Mouse (Mus musculus): ENCODE data around the gene Sf1. TPM values are rescaled to one million over a fixed set of nuclear protein-coding genes. Genes with fewer than 3 reads are reported as not detected.

Sf1 gene
- polyA plus RNA-seq (2014; fragmentation: Nextera tagmentation; extraction: Ambion mirVana): 275 and 283 TPM in 2 replicates

DNA sequence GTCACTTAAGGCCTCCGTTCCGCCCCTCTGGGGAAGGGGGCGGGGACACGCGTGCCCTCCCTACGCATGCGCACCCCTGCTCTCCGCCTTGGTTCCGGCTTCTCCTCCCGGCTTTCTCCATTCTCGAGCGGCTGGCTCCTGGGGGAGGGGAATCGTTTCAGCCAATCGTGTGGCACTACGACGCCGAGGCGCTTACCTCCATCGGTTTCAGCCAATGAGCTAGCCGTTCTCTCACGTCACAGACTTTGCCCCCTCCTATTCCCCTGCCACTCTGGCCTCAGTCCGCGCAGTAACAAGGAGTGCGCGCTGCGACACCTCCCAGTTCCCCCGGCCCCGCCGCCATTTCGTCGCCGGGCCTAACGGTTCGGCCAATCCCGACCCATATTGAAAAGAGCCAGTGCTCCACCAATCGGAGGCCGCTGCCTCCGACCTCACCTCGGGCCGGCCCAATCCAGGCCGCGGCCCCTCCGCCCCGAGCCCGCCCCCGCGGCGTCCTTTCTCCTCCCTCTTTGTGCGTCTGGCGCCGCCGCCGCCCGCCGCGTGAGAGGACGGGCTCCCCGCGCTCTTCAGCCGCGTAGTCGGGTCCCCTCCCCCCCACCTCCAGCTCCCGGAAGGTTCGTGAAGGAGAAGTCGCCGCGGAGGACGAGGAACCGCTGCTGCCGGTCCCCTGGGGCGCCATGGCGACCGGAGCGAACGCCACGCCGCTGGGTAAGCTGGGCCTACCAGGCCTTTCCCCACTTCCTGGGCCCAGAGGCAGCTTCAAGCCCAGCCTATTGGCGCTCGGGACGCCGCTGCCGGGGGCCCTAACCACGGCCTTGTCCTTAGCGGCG, at the start of gene Sf1:
Sf1 (plus strand) TSS at position 280 of the 830 bp plus-strand sequence.
- under 1% methylated on average over 81 of the region's 85 CpGs for WGBS
- Histone ChIP-seq H3K4me3 (ENCODE audit: low read depth, low read length) (peak within 1 kb of the TSS; percentile 99), H3K9me3 (ENCODE audit: control insufficient read depth, low read length) (no peaks in the 10 kb centered on the region), H3K27me3 (ENCODE audit: control insufficient read depth, insufficient read depth, low read length) (no peaks in the 10 kb centered on the region), H3K4me2 (ENCODE audit: low read depth, low read length, severe bottlenecking) (peak within 1 kb of the TSS; percentile 79), H3K4me1 (replicated peaks; ENCODE audit: control insufficient read depth, insufficient read depth, low read length) (peaks cover 9% of the 10 kb centered on the region), H3K36me3 (ENCODE audit: control insufficient read depth, insufficient read depth, low read length) (peaks cover 26% of the 10 kb centered on the region), H3K9ac (ENCODE audit: low read length) (peak within 1 kb of the TSS; percentile 100), H3K27ac (ENCODE audit: low read depth, low read length) (peak within 1 kb of the TSS; percentile 97)
- ATAC-seq (replicated peaks; ENCODE audit: low FRiP score) (peak; percentile 99), DNase-seq (ENCODE audit: low spot score) (peak; percentile 100)

DNA sequence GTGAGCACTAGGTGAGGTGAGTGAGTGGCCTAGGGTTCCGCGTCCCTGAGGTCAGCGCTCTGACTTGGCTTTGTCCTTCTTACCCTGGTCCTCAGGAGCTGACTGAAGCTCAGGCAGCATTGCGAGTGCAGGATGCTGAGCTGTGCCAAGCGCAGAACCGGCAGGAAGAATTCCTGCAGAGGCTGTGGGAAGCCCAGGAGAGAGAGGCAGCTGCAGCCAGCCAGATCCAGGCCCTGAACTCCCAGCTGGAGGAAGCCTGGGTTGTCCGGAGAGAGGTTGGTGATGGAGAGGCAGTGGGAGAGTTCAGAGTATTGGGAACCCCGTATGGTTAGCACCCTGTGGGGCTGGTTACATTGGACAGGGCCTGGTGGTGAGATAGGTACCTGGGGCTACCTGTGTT, 49.7 kb upstream of the Sf1 start:
- Histone ChIP-seq H3K4me1 (replicated peaks; ENCODE audit: control insufficient read depth, insufficient read depth, low read length) (no peaks in the 10 kb centered on the region), H3K27me3 (ENCODE audit: control insufficient read depth, insufficient read depth, low read length) (no peaks in the 10 kb centered on the region), H3K4me2 (ENCODE audit: low read depth, low read length, severe bottlenecking) (no peak overlapping the region), H3K9ac (ENCODE audit: low read length) (no peak overlapping the region), H3K27ac (ENCODE audit: low read depth, low read length) (no peak overlapping the region), H3K4me3 (ENCODE audit: low read depth, low read length) (no peak overlapping the region), H3K9me3 (ENCODE audit: control insufficient read depth, low read length) (no peaks in the 10 kb centered on the region), H3K36me3 (ENCODE audit: control insufficient read depth, insufficient read depth, low read length) (no peaks in the 10 kb centered on the region)
- no peak for DNase-seq (ENCODE audit: low spot score)
- no peak for ATAC-seq (replicated peaks; ENCODE audit: low FRiP score)
- 85% methylated on average over 8 of the region's 8 CpGs for WGBS

DNA sequence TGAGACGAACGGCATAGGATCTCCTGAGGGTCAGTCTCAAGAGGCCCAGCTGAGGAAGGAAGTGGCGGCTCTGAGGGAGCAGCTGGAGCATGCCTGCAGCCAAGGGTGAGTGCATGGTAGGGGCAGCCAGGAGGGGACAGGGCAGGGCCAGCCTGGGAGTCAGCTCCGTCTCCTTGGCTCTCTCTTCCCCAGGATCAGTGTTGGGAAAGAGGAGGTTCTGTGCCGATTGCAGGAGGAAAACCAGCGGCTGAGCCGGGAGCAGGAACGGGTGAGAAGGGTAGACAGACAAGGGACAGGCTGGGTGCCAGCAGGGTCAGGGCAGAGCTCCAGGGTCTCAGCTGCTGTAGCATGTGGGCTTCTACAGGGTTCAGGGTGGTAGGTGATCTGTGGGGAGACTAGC, 49.0 kb upstream of the Sf1 start:
- Histone ChIP-seq H3K9ac (ENCODE audit: low read length) (no peak overlapping the region), H3K4me2 (ENCODE audit: low read depth, low read length, severe bottlenecking) (no peak overlapping the region), H3K9me3 (ENCODE audit: control insufficient read depth, low read length) (no peaks in the 10 kb centered on the region), H3K4me1 (replicated peaks; ENCODE audit: control insufficient read depth, insufficient read depth, low read length) (no peaks in the 10 kb centered on the region), H3K27ac (ENCODE audit: low read depth, low read length) (no peak overlapping the region), H3K4me3 (ENCODE audit: low read depth, low read length) (no peak overlapping the region), H3K27me3 (ENCODE audit: control insufficient read depth, insufficient read depth, low read length) (no peaks in the 10 kb centered on the region), H3K36me3 (ENCODE audit: control insufficient read depth, insufficient read depth, low read length) (no peaks in the 10 kb centered on the region)
- ATAC-seq (replicated peaks; ENCODE audit: low FRiP score) (no peak), DNase-seq (ENCODE audit: low spot score) (no peak)
- 87% methylated on average over 8 of the region's 8 CpGs for WGBS

DNA sequence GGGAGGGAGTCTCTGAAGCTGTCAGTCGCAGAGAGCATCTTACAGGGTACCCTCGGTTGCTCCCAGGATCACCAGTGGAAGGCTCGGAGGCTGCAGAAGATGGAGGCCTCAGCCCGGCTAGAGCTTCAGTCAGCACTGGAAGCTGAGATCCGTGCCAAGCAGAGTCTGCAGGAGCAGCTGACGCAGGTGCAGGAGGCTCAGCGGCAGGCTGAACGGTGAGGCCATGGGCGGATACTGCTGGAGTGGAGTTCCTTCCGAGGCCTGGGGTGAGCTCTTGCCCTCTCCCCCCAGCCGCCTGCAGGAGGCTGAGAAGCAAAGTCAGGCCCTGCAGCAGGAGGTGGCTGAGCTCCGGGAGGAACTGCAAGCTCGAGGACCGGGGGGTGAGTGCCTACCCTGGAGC, 47.9 kb upstream of the Sf1 start:
- no peak overlapping the region for H3K4me2 ChIP-seq (ENCODE audit: low read depth, low read length, severe bottlenecking)
- no peak overlapping the region for H3K9ac ChIP-seq (ENCODE audit: low read length)
- H3K27ac ChIP-seq (ENCODE audit: low read depth, low read length): no peak overlapping the region
- no peaks in the 10 kb centered on the region for H3K4me1 ChIP-seq (replicated peaks; ENCODE audit: control insufficient read depth, insufficient read depth, low read length)
- H3K27me3 ChIP-seq (ENCODE audit: control insufficient read depth, insufficient read depth, low read length): no peaks in the 10 kb centered on the region
- ATAC-seq (replicated peaks; ENCODE audit: low FRiP score): no peak
- H3K9me3 ChIP-seq (ENCODE audit: control insufficient read depth, low read length): no peaks in the 10 kb centered on the region
- WGBS: 77% methylated on average over 14 of the region's 14 CpGs
- no peaks in the 10 kb centered on the region for H3K36me3 ChIP-seq (ENCODE audit: control insufficient read depth, insufficient read depth, low read length)
- no peak for DNase-seq (ENCODE audit: low spot score)
- no peak overlapping the region for H3K4me3 ChIP-seq (ENCODE audit: low read depth, low read length)

DNA sequence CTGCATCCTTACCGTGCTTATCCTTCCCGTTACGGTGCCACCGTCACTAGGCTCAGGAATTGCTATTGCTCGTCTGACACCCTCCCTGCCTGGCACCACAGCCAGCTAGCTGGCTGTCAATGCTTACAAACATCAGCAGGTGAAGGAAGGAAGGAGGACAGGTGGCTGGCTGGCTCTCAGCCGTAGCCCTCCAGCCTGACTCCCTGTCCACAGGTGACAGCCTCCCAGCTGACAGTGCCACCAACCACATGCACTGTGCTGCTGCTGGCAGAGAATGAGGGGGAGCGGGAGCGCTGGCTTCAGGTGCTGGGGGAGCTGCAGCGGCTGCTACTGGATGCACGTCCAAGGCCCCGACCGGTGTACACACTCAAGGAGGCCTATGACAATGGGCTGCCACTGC, 45.3 kb upstream of the Sf1 start:
- Histone ChIP-seq H3K36me3 (ENCODE audit: control insufficient read depth, insufficient read depth, low read length) (no peaks in the 10 kb centered on the region), H3K9me3 (ENCODE audit: control insufficient read depth, low read length) (no peaks in the 10 kb centered on the region), H3K4me3 (ENCODE audit: low read depth, low read length) (no peak overlapping the region), H3K4me1 (replicated peaks; ENCODE audit: control insufficient read depth, insufficient read depth, low read length) (no peaks in the 10 kb centered on the region), H3K9ac (ENCODE audit: low read length) (no peak overlapping the region), H3K27ac (ENCODE audit: low read depth, low read length) (no peak overlapping the region), H3K4me2 (ENCODE audit: low read depth, low read length, severe bottlenecking) (no peak overlapping the region), H3K27me3 (ENCODE audit: control insufficient read depth, insufficient read depth, low read length) (no peaks in the 10 kb centered on the region)
- 92% methylated on average over 12 of the region's 12 CpGs for WGBS
- ATAC-seq (replicated peaks; ENCODE audit: low FRiP score) (no peak), DNase-seq (ENCODE audit: low spot score) (no peak)

DNA sequence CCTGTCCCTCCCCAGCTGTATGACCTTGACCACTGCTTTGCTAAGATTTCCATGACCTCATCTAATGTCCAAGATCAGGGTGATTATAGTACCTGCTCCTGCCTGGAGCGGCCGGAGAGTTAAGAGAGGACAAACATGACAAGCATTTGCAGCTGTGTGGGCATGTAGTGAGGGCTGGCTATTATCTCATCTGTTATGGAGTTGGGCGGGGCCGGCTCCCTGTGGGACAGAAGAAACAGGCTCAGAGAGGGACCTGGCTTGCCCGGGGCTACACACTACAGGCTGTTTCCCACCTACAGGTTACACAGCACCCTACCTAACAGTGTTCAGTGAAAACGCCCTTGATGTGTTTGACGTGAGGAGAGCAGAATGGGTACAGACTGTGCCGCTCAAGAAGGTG, 42.1 kb upstream of the Sf1 start:
- Histone ChIP-seq H3K27me3 (ENCODE audit: control insufficient read depth, insufficient read depth, low read length) (no peaks in the 10 kb centered on the region), H3K4me3 (ENCODE audit: low read depth, low read length) (no peak overlapping the region), H3K4me2 (ENCODE audit: low read depth, low read length, severe bottlenecking) (no peak overlapping the region), H3K27ac (ENCODE audit: low read depth, low read length) (no peak overlapping the region), H3K9me3 (ENCODE audit: control insufficient read depth, low read length) (no peaks in the 10 kb centered on the region), H3K4me1 (replicated peaks; ENCODE audit: control insufficient read depth, insufficient read depth, low read length) (no peaks in the 10 kb centered on the region), H3K36me3 (ENCODE audit: control insufficient read depth, insufficient read depth, low read length) (no peaks in the 10 kb centered on the region), H3K9ac (ENCODE audit: low read length) (no peak overlapping the region)
- no peak for DNase-seq (ENCODE audit: low spot score)
- ATAC-seq (replicated peaks; ENCODE audit: low FRiP score): no peak
- 88% methylated on average over 8 of the region's 8 CpGs for WGBS

DNA sequence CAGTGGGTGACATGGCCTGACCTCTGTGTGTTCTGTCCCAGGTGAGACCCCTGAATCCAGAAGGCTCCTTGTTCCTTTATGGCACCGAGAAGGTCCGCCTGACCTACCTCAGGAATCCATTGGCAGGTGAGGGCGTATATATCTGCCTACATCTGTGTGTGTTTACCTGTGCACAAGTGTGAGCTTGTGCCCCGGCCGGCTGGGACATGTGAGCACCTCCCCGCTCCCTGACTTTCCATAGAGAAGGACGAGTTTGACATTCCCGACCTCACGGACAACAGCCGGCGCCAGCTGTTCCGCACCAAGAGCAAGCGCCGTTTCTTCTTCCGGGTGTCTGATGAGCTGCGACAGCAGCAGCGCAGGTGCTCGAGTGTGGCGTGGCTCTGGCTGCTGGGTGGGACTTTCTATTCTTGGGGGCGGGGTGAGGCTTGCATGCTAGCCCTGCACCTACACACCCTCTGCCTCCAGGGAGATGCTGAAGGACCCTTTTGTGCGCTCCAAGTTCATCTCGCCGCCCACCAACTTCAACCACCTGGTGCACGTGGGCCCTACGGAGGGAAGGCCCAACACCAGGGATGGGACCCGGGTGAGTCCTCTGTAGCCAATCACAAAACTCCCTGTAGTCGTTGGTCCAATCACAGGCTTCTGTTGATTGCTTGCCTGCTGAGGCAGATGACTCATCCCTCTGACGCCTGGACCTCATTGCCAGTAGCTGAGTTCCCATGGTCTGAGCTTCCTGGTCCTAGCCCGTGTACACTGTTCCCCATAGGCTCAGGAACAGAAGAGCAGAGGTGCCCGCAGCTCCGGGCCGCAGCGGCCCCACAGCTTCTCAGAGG, 41.5 kb upstream of the Sf1 start:
- H3K9me3 ChIP-seq (ENCODE audit: control insufficient read depth, low read length): no peaks in the 10 kb centered on the region
- no peaks in the 10 kb centered on the region for H3K36me3 ChIP-seq (ENCODE audit: control insufficient read depth, insufficient read depth, low read length)
- no peaks in the 10 kb centered on the region for H3K4me1 ChIP-seq (replicated peaks; ENCODE audit: control insufficient read depth, insufficient read depth, low read length)
- H3K4me3 ChIP-seq (ENCODE audit: low read depth, low read length): no peak overlapping the region
- DNase-seq (ENCODE audit: low spot score) (no peak), ATAC-seq (replicated peaks; ENCODE audit: low FRiP score) (no peak)
- no peaks in the 10 kb centered on the region for H3K27me3 ChIP-seq (ENCODE audit: control insufficient read depth, insufficient read depth, low read length)
- 90% methylated on average over 33 of the region's 33 CpGs for whole genome bisulfite sequencing
- H3K4me2 ChIP-seq (ENCODE audit: low read depth, low read length, severe bottlenecking): no peak overlapping the region
- no peak overlapping the region for H3K27ac ChIP-seq (ENCODE audit: low read depth, low read length)
- no peak overlapping the region for H3K9ac ChIP-seq (ENCODE audit: low read length)

DNA sequence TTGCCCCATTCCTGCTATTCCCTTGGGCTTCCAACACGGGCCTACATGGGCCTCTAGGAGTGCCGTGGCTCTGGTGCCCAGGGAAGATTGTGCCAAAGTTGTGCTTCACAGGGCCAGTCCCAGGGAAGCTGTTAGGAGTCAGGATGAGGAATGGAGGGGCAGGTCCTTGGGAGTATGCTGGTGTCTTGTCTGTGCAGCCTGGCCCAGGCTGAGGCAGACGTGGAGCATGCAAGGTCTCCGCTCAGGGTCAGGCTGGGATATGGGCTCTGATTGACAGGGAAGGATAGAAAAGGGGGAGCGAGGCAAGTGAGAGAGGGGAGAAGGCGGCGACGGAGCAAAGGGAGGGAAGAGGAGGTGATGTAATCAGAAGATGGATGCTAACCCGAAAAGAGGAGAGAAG, 38.7 kb upstream of the Sf1 start:
- WGBS: 86% methylated on average over 9 of the region's 9 CpGs
- Histone ChIP-seq H3K4me3 (ENCODE audit: low read depth, low read length) (no peak overlapping the region), H3K36me3 (ENCODE audit: control insufficient read depth, insufficient read depth, low read length) (no peaks in the 10 kb centered on the region), H3K4me2 (ENCODE audit: low read depth, low read length, severe bottlenecking) (no peak overlapping the region), H3K27ac (ENCODE audit: low read depth, low read length) (no peak overlapping the region), H3K27me3 (ENCODE audit: control insufficient read depth, insufficient read depth, low read length) (no peaks in the 10 kb centered on the region), H3K4me1 (replicated peaks; ENCODE audit: control insufficient read depth, insufficient read depth, low read length) (no peaks in the 10 kb centered on the region), H3K9me3 (ENCODE audit: control insufficient read depth, low read length) (no peaks in the 10 kb centered on the region), H3K9ac (ENCODE audit: low read length) (no peak overlapping the region)
- DNase-seq (ENCODE audit: low spot score) (no peak), ATAC-seq (replicated peaks; ENCODE audit: low FRiP score) (no peak)
